Mouse (Mus musculus) stomach, embryonic 15.5 days (tissue): Measurements from ENCODE around the gene Abhd14b. TPM values are rescaled to one million over a fixed set of nuclear protein-coding genes. Genes with fewer than 3 reads are reported as not detected.

ENCODE experiments used
- ATAC-seq: fragments of 200-750 bp; cut with Nextera tagmentation; 2 replicates; pipeline ENCODE4 v1.8.0; 2017; ENCODE audit warnings: low read depth, moderate number of reproducible peaks, moderate TSS enrichment; ENCODE audit not compliant: insufficient read depth, low FRiP score
- H3K27ac ChIP-seq: fragments of 300-500 bp; sonication (generic); 2 replicates; pipeline ENCODE4 v1.5.1; 2015; ENCODE audit warnings: mild to moderate bottlenecking, inconsistent platforms
- H3K27me3 ChIP-seq: fragments of 300-500 bp; sonication (generic); replicated peaks from 2 replicates; pipeline ENCODE4 v1.6.1; 2015; ENCODE audit warnings: inconsistent platforms
- H3K36me3 ChIP-seq: fragments of 300-500 bp; sonication (generic); 2 replicates; pipeline ENCODE4 v1.6.1; 2015; ENCODE audit warnings: inconsistent platforms
- H3K4me1 ChIP-seq: fragments of 300-500 bp; sonication (generic); 2 replicates; pipeline ENCODE4 v1.6.1; 2015; ENCODE audit warnings: inconsistent platforms
- H3K4me2 ChIP-seq: fragments of 300-500 bp; sonication (generic); 2 replicates; pipeline ENCODE4 v1.6.1; 2015; ENCODE audit warnings: mild to moderate bottlenecking, inconsistent platforms
- H3K4me3 ChIP-seq: fragments of 300-500 bp; sonication (generic); replicated peaks from 2 replicates; pipeline ENCODE4 v1.5.1; 2015; ENCODE audit warnings: inconsistent platforms
- H3K9ac ChIP-seq: fragments of 300-500 bp; sonication (generic); 2 replicates; pipeline ENCODE4 v1.6.1; 2015; ENCODE audit warnings: inconsistent platforms
- H3K9me3 ChIP-seq: fragments of 300-500 bp; sonication (generic); 2 replicates; pipeline ENCODE4 v1.6.1; 2016; ENCODE audit warnings: inconsistent platforms
- WGBS: fragments of 180-500 bp; shearing (Covaris S2); methylation state at CpG from one replicate; pipeline ENCODE4 v1.1.7; 2015; 5-methylcytosine and 5-hydroxymethylcytosine counted together
- polyA plus RNA-seq: library from polyadenylated mRNA; unstranded; fragments of >200 nt; fragmentation: Nextera tagmentation; extraction: Ambion mirVana; gene quantifications from 2 replicates; pipeline ENCODE4 v1.2.1, GENCODE M21; 2015

Abhd14b gene
- polyA plus RNA-seq, 1 experiment from 2014 or later, result 26.2 TPM

DNA sequence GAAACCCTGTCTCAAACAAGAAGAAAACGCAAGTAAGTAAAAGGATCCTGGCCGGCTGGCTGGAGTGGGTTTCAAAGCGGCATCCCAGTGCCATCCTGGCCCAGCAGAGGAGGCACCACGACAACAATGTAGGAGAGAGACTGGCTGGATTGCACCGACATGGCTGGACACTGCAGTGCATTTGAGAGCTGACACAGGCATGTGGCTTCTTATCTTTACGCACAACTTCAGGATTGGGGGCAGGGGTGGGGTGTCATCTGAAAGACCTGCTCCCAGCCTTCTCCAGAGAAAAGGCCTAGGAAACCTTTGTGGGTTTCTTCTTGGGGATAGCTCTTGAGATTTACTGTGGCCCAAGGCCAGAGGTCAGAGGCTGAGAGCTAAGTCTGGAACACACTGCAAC, 35.5 kb upstream of the Abhd14b start:
- Histone ChIP-seq H3K27ac (no peak overlapping the region), H3K27me3 (no peaks in the 10 kb centered on the region), H3K4me3 (no peak overlapping the region), H3K4me1 (no peaks in the 10 kb centered on the region), H3K9ac (no peak overlapping the region), H3K4me2 (no peak overlapping the region), H3K9me3 (no peaks in the 10 kb centered on the region), H3K36me3 (no peaks in the 10 kb centered on the region)
- no peak for ATAC-seq
- 71% methylated on average over 6 of the region's 6 CpGs for WGBS

DNA sequence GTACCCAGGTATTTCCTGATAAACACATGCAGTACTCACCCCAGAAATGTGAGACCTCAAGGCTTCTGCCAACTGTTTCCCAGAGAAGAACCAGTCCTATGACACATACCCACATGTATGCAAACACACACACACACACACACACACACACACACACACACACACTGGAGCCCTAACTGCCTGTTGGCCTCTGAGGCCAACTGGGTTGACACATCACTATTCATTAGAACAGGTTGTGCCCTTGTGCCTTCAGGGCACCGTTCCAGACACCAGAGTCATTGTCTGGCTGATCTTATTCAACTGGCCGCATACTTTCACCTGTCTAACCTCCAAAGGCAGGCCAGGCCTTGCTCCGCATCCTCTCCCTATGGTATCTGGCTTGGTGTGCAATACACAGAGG, 35.0 kb upstream of the Abhd14b start:
- Histone ChIP-seq H3K9ac (no peak overlapping the region), H3K9me3 (no peaks in the 10 kb centered on the region), H3K4me3 (no peak overlapping the region), H3K36me3 (no peaks in the 10 kb centered on the region), H3K27ac (no peak overlapping the region), H3K27me3 (no peaks in the 10 kb centered on the region), H3K4me2 (no peak overlapping the region), H3K4me1 (no peaks in the 10 kb centered on the region)
- WGBS, result 68% methylated on average over 3 of the region's 3 CpGs
- no peak for ATAC-seq

DNA sequence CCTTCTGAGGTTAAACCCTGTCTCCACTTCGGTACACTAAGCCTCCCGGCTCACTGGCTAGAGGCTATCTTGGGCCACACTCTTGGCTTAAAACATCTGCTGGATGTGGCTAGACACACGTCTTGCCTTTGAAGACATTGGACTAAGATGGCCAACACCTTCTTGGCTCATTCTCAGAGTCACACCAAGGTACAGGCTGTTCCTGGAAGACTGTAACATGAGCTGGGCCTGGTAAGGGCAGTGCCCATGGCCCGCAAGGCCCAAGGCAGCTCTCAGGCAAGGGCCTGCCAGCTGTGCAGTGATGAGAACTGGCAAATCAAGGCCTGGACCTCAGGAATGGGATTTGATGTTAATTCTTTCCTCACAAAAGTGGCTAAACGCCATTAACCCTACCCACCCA, 33.7 kb upstream of the Abhd14b start:
- H3K36me3 ChIP-seq, result no peaks in the 10 kb centered on the region
- H3K4me2 ChIP-seq, result no peak overlapping the region
- no peak overlapping the region for H3K27ac ChIP-seq
- no peak overlapping the region for H3K4me3 ChIP-seq
- no peaks in the 10 kb centered on the region for H3K27me3 ChIP-seq
- no peak overlapping the region for H3K9ac ChIP-seq
- H3K4me1 ChIP-seq, result peaks cover 10% of the 10 kb centered on the region
- no peaks in the 10 kb centered on the region for H3K9me3 ChIP-seq
- ATAC-seq, result no peak
- WGBS, result 84% methylated on average over 5 of the region's 5 CpGs

DNA sequence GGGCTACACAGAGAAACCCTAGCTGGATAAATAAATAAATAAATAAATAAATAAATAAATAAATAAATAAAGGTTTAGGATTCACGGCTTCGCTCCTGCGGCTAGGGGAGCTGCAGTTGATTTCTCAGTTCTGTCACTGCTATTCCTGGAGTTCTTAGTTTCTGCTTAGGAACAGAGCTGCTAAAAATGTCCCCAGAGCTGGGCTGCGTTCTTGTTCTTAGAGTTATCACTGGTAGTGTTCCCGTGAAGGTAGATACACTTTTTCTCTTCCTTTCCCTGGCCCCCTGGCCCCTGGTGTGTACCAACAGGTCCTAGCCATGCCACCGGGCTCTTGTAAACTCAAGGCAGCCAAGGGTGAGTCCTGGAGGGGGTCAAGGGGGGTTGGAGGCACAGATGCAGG, 30.4 kb upstream of the Abhd14b start:
- ATAC-seq, result no peak
- no peaks in the 10 kb centered on the region for H3K36me3 ChIP-seq
- H3K27me3 ChIP-seq, result no peaks in the 10 kb centered on the region
- H3K9ac ChIP-seq, result no peak overlapping the region
- WGBS, result 81% methylated on average over 6 of the region's 6 CpGs
- peaks cover 27% of the 10 kb centered on the region for H3K4me1 ChIP-seq
- no peak overlapping the region for H3K4me2 ChIP-seq
- H3K27ac ChIP-seq, result no peak overlapping the region
- H3K9me3 ChIP-seq, result no peaks in the 10 kb centered on the region
- no peak overlapping the region for H3K4me3 ChIP-seq

DNA sequence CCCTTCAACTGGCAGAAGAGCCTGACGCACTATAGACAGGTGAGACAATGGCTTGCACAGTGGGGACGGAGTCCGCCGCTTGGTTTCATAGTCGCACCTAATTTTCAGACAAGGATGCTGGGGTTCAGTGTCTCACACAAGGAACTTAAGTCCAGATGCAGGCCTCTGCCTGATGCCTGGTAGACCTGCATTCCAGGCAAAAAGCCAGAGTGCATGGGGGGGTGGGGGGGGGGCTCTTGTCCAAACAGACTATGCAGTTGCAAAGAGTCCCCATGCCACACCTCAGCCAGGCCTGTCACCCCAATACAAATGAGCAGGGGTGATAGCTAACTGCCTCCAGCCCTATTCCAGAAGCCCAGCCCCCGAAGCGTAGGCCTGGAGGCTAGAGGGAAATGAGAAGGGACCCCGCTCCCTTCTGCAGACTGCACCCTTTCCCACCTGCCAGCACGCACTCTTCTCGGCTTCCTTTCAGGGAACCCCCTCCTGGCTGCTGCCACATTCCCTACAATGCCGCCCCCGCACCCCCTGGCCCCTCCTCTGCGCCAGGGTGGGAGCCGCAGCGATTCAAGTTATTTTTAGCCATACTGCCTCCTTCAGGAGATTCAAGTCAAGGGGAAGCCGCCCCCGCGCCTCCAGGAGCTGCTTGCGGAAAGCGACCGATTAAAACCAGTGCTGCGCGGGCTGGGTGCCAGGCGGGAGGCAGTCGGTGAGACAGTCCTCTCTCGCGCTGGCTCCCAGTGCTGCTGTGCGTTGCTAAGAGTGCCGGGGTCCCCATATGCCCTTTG, 29.2 kb upstream of the Abhd14b start:
- Histone ChIP-seq H3K36me3 (no peaks in the 10 kb centered on the region), H3K4me3 (peak overlapping the region; percentile 24), H3K9ac (peak overlapping the region; percentile 13; the same call in 1 of the 2 replicates), H3K27me3 (no peaks in the 10 kb centered on the region), H3K4me2 (peak overlapping the region; percentile 77), H3K4me1 (peaks cover 27% of the 10 kb centered on the region), H3K27ac (peak overlapping the region; percentile 51), H3K9me3 (no peaks in the 10 kb centered on the region)
- peak; percentile 50; the same call in 1 of the 2 replicates for ATAC-seq
- WGBS, result 17% methylated on average over 29 of the region's 29 CpGs

DNA sequence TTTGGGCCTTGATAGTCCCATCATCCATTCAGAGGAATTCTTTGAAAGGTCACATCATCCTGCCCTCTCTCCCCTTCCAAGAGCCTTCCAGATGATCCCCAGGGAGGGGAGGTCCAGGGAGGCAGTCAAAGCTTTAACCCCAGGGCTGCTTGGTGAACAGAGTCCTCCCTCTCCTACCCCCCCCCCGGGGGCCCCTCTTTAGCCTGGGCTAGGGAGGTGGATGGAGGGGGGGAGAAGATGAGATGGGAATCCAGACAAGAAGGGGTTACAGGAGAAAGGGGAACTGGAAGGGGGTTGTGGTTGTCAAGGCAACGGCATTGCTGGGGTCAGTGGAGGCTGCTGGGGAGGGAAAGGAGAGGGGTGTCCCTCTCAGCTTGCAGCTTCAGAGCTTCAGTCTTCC, 26.7 kb upstream of the Abhd14b start:
- WGBS, result 4% methylated on average over 2 of the region's 2 CpGs
- Histone ChIP-seq H3K36me3 (no peaks in the 10 kb centered on the region), H3K4me3 (no peak overlapping the region), H3K27me3 (no peaks in the 10 kb centered on the region), H3K4me2 (no peak overlapping the region), H3K4me1 (peaks cover 27% of the 10 kb centered on the region), H3K9ac (no peak overlapping the region), H3K9me3 (no peaks in the 10 kb centered on the region), H3K27ac (no peak overlapping the region)
- no peak for ATAC-seq

DNA sequence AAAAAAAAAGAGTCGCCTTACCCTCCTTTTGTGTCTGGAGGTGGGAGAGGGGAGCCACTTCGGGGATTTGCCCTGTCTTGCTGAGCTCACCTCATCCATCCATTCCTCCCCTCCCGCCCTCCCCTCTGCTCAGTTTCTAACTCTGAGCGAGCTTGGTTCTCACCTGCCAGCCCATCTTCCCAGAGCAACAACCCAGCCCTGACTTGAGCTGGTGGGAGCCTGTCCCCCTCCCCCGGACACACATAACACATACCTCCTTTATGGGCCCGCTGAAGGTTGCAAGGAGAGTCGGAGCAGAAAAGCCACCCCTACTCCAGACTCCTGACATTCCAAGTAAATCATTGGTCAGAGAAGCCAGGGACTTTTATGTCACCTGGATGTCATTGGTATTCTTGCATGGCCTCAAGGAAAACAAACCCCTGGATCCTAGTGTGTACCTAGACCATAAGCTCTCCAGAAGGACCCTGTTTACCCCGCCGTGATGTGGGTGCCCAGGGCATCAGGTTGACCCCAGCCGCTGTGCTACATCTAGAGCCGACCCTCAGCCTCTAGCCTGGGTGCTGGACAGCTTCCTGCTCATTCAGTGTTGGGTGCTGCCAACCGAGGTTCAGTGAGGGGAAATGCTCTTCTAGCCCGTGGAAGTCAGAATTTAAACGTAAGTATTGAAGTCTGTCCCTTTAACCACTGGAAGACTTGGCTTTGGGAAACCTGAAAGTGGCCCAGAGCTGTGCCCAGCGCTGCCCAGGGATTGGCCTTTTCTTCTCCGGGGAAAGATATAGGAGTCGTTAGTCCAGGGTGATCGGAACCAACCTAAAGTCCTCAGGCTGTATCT, 26.0 kb upstream of the Abhd14b start:
- H3K27me3 ChIP-seq, result no peaks in the 10 kb centered on the region
- no peak overlapping the region for H3K9ac ChIP-seq
- WGBS, result 12% methylated on average over 18 of the region's 18 CpGs
- no peak overlapping the region for H3K4me3 ChIP-seq
- peak overlapping the region; percentile 41 for H3K4me2 ChIP-seq
- H3K36me3 ChIP-seq, result no peaks in the 10 kb centered on the region
- peaks cover 27% of the 10 kb centered on the region for H3K4me1 ChIP-seq
- no peak overlapping the region for H3K27ac ChIP-seq
- ATAC-seq, result no peak
- no peaks in the 10 kb centered on the region for H3K9me3 ChIP-seq

DNA sequence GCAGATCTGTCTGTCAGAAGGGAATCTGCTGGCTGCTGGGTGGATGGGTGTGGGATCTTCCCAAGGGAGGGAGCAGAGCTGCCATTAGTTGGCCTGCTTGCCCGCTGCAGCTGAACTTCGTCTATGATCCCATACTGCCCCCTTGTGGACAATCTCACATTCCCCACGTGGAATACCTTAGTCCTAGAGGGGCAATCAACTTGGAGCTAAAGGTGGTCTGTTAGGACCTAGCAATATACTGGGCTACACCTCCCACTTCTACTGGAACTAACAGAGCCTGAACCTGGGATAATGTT, 25.4 kb upstream of the Abhd14b start:
- H3K4me3 ChIP-seq, result no peak overlapping the region
- H3K27ac ChIP-seq, result no peak overlapping the region

DNA sequence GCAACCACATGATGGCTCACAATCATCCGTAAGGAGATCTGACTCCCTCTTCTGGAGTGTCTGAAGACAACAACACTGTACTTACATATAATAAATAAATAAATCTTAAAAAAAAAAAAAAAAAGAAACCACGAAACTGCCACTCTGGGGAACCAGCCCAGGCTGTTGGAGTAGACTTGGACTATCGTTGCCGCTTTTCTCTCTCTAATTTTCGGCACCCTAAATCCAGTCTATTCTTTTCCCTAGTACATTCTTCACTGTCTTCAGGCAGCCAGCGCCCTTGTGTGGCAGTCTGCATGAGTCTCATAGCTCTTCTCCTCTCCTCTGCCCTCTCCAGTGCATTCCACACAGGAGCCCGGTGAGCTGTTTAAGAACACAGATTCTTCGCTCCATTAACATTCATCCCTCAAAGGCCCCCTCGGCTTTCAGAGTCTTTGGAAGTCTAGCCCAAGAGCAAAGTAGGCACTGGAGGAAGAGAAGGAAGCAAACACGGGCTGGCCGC, 18.5 kb upstream of the Abhd14b start:
- WGBS, result 11% methylated on average over 11 of the region's 11 CpGs
- H3K4me1 ChIP-seq, result peaks cover 12% of the 10 kb centered on the region
- peak overlapping the region; percentile 80 for H3K4me2 ChIP-seq
- peak; percentile 28; the same call in 1 of the 2 replicates for ATAC-seq
- H3K4me3 ChIP-seq, result peak overlapping the region; percentile 89
- H3K27ac ChIP-seq, result peak overlapping the region; percentile 97
- H3K36me3 ChIP-seq, result peaks cover 23% of the 10 kb centered on the region
- no peaks in the 10 kb centered on the region for H3K9me3 ChIP-seq
- H3K9ac ChIP-seq, result peak overlapping the region; percentile 48
- no peaks in the 10 kb centered on the region for H3K27me3 ChIP-seq

More for the DNA sequence above, 25.4 kb upstream of the Abhd14b start:
- peak overlapping the region; percentile 41 for H3K4me2 ChIP-seq
- 0% methylated on average over 3 of the region's 3 CpGs for WGBS
- H3K9me3 ChIP-seq, result no peaks in the 10 kb centered on the region
- no peaks in the 10 kb centered on the region for H3K27me3 ChIP-seq
- no peaks in the 10 kb centered on the region for H3K36me3 ChIP-seq
- H3K4me1 ChIP-seq, result peaks cover 27% of the 10 kb centered on the region
- no peak overlapping the region for H3K9ac ChIP-seq
- peak; percentile 59 for ATAC-seq

DNA sequence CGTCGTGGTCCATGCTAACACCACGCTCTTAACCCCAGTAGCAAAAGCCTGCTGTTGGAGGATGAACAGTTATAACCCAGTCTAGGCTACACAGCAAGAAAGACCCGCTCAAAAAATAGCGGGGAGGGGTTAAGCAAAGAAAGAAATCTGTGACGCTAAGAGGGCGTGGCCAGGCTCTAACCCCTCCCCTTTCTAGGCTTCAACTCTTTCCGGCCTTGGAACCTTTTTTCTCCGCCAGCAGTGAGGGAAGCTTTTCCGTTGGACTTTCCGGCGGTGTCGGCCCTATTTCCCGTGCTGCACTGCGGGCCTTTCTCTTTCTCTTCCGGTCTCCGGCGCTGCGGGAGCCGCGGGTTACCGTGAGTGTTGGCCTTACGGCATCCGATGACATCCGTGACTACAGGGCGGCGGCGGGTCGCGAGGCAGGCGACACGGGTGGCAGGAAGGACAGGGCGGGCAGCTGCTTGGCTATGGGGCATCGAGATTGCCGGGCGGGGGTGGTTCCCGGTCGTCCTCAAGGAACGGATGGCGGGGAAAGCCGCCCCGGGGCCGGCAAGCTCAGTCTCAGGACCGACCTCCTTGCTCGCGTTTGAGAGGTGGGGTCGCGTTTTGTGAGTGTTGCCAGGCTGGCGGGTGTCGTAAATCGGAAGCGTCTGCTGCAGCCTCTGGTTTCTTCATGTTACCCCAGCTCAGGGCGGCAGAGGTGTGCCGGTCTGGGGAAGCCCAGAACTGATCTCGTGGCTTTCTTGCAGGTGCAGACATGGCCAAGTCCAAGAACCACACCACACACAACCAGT, 17.8 kb upstream of the Abhd14b start, which contains the start of gene Rpl29:
TSS of gene Rpl29 (plus strand) at position 234 of the 794 bp plus-strand sequence.
- H3K9ac ChIP-seq, result peak within 1 kb of the TSS; percentile 94
- ATAC-seq, result peak; percentile 88
- H3K27me3 ChIP-seq, result no peaks in the 10 kb centered on the region
- H3K4me3 ChIP-seq, result peak within 1 kb of the TSS; percentile 89
- H3K27ac ChIP-seq, result peak within 1 kb of the TSS; percentile 97
- no peaks in the 10 kb centered on the region for H3K9me3 ChIP-seq
- peaks cover 23% of the 10 kb centered on the region for H3K36me3 ChIP-seq
- WGBS, result 1% methylated on average over 55 of the region's 55 CpGs
- H3K4me1 ChIP-seq, result peaks cover 12% of the 10 kb centered on the region
- H3K4me2 ChIP-seq, result peak within 1 kb of the TSS; percentile 80

DNA sequence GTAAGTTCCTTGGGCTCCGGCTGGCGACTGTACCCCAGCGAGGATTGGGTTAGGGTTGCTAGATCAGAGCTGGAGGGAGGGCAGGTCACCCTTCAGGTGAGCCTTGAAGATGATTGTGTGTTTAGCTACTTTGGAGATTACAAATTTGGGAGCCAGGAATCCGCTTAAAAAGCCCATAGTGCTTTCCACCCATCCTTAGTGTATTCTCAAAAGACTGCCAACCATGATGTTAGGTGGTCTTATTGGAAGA, 17.3 kb upstream of the Abhd14b start:
- under 1% methylated on average over 4 of the region's 4 CpGs for WGBS
- no peak for ATAC-seq
- peaks cover 23% of the 10 kb centered on the region for H3K36me3 ChIP-seq
- H3K4me3 ChIP-seq, result peak overlapping the region; percentile 89
- H3K27me3 ChIP-seq, result no peaks in the 10 kb centered on the region
- peak overlapping the region; percentile 94 for H3K9ac ChIP-seq
- H3K4me1 ChIP-seq, result peaks cover 12% of the 10 kb centered on the region
- no peaks in the 10 kb centered on the region for H3K9me3 ChIP-seq
- H3K4me2 ChIP-seq, result peak overlapping the region; percentile 74
- H3K27ac ChIP-seq, result peak overlapping the region; percentile 97
